Mouse (Mus musculus): ENCODE measurements around the gene Sema7a. TPM values are rescaled to one million over a fixed set of nuclear protein-coding genes. Genes with fewer than 3 reads are reported as not detected.

Gene Sema7a
- polyA plus RNA-seq, 1 experiment from 2014 or later: 1.1 TPM

DNA sequence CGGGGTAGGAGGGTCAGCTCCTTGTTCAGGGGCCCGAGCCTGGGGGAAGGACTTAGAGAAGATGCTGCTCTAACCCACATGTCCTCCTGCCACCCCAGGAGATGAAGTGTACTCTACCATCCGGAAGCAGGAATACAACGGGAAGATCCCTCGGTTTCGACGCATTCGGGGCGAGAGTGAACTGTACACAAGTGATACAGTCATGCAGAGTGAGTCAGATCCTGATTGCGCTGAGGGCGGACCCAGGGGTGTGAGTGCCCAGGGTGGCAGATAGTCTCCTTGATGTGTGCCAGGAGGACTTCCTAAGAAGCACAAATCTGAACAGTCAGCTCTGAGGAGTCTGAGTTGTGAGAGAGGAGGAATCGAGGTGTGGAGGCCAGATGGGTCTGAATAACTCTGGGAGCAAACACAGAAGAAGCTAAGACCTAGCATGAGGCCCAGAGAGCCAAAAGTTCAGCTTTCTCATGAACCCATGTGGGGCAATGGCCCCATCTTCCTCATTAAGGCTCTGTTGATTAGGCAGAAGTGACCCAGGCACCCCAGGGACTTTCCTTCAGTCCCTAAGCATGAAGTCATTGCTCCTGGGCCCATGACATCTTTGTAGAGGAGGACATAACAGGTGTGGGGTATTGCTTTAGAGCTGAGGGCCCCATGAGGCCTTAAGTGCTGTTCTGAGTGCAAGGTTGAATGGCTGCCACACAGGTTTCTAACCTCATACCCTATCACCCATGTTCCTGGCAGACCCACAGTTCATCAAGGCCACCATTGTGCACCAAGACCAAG lies 15.2 kb downstream of the Sema7a start:
- ATAC-seq (ENCODE audit: insufficient number of reproducible peaks, insufficient read depth, low FRiP score, low read depth): no peak
- H3K4me2 ChIP-seq (replicated peaks; ENCODE audit: low read depth, low read length): no peak overlapping the region
- H3K27me3 ChIP-seq (ENCODE audit: control insufficient read depth, insufficient read depth, low read length): no peaks in the 10 kb centered on the region
- no peak overlapping the region for H3K4me3 ChIP-seq (ENCODE audit: low read depth, low read length)
- no peak overlapping the region for H3K9ac ChIP-seq (replicated peaks; ENCODE audit: low read depth, low read length)
- H3K4me1 ChIP-seq (ENCODE audit: control insufficient read depth, insufficient read depth, low read length): no peaks in the 10 kb centered on the region
- H3K9me3 ChIP-seq (ENCODE audit: control insufficient read depth, low read depth, low read length): no peaks in the 10 kb centered on the region
- H3K36me3 ChIP-seq (ENCODE audit: control insufficient read depth, insufficient read depth, low read length): no peaks in the 10 kb centered on the region
- 85% methylated on average over 12 of the region's 12 CpGs for WGBS
- no peak overlapping the region for H3K27ac ChIP-seq (ENCODE audit: low read length)

DNA sequence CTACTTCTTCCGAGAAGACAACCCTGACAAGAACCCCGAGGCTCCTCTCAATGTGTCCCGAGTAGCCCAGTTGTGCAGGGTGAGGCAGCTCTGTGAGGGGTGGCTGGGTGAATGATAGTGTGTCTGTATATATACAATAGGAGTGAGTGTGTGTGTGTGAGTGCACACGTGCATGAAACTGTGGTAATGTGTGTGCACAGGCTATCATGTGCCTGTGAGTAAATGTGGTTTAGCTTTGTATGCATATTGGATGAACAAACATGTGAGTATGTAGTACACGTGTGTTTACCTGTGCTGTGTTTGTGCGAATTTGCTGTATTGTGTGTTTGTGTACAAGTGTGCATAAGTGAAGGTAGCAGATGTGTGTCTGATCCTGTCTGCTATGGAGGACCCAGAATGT lies 15.9 kb downstream of the Sema7a start:
- no peak for ATAC-seq (ENCODE audit: insufficient number of reproducible peaks, insufficient read depth, low FRiP score, low read depth)

DNA sequence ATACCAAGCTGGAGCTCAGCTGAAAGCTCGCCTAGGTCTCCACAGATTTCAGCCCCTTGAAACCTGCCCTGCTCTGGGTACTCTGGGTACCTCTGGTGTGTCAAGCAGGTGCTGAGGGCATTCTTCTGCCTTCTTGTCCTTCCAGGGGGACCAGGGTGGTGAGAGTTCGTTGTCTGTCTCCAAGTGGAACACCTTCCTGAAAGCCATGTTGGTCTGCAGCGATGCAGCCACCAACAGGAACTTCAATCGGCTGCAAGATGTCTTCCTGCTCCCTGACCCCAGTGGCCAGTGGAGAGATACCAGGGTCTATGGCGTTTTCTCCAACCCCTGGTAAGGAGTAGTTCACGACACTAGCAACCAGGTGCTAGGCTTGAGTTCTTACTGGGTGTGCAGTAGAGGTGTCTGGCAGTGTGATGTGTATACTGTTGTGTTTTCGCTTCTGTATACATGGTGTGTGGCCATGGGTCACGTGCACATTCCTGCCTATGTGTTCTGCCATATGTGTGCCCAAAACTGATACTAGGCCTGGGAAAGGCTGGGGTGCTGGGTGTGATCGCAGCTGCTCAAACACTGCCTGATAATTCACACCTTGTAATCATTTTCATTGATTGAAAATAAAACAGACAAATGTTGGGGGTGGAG lies 16.4 kb downstream of the Sema7a start:
- Histone ChIP-seq H3K27ac (ENCODE audit: low read length) (no peak overlapping the region), H3K4me3 (ENCODE audit: low read depth, low read length) (no peak overlapping the region), H3K9me3 (ENCODE audit: control insufficient read depth, low read depth, low read length) (no peaks in the 10 kb centered on the region), H3K36me3 (ENCODE audit: control insufficient read depth, insufficient read depth, low read length) (no peaks in the 10 kb centered on the region), H3K9ac (replicated peaks; ENCODE audit: low read depth, low read length) (no peak overlapping the region), H3K4me1 (ENCODE audit: control insufficient read depth, insufficient read depth, low read length) (no peaks in the 10 kb centered on the region), H3K4me2 (replicated peaks; ENCODE audit: low read depth, low read length) (no peak overlapping the region), H3K27me3 (ENCODE audit: control insufficient read depth, insufficient read depth, low read length) (no peaks in the 10 kb centered on the region)
- ATAC-seq (ENCODE audit: insufficient number of reproducible peaks, insufficient read depth, low FRiP score, low read depth): peak; percentile 21; the same call in 1 of the 2 replicates
- WGBS: 73% methylated on average over 9 of the region's 9 CpGs

More for the DNA sequence above, 15.9 kb downstream of the Sema7a start:
- H3K4me3 ChIP-seq (ENCODE audit: low read depth, low read length): no peak overlapping the region
- H3K4me2 ChIP-seq (replicated peaks; ENCODE audit: low read depth, low read length): no peak overlapping the region
- H3K36me3 ChIP-seq (ENCODE audit: control insufficient read depth, insufficient read depth, low read length): no peaks in the 10 kb centered on the region
- no peaks in the 10 kb centered on the region for H3K27me3 ChIP-seq (ENCODE audit: control insufficient read depth, insufficient read depth, low read length)
- WGBS: 83% methylated on average over 6 of the region's 6 CpGs
- H3K4me1 ChIP-seq (ENCODE audit: control insufficient read depth, insufficient read depth, low read length): no peaks in the 10 kb centered on the region
- H3K9ac ChIP-seq (replicated peaks; ENCODE audit: low read depth, low read length): no peak overlapping the region
- H3K9me3 ChIP-seq (ENCODE audit: control insufficient read depth, low read depth, low read length): no peaks in the 10 kb centered on the region
- H3K27ac ChIP-seq (ENCODE audit: low read length): no peak overlapping the region

DNA sequence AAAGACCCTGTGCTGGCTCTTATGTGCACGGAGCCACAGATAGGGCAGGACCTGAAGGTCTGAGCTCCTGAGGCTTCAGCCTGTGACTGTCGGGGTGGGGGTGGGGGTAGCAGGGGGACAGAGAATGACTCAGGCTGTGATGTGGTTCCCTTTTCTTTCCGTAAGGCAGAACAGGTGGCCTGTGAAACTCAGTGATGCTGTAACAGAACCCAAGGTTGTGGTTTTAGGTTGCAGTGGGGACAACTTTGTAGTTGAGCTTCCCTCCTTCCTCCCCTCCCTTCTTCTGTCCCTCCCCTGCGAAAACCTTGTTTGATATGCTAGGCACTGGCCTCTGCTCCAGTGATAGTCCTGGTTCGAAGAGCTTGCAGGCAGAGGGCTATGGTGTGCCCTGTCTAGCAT lies 16.9 kb downstream of the Sema7a start:
- Histone ChIP-seq H3K27me3 (ENCODE audit: control insufficient read depth, insufficient read depth, low read length) (no peaks in the 10 kb centered on the region), H3K4me1 (ENCODE audit: control insufficient read depth, insufficient read depth, low read length) (no peaks in the 10 kb centered on the region), H3K4me2 (replicated peaks; ENCODE audit: low read depth, low read length) (no peak overlapping the region), H3K4me3 (ENCODE audit: low read depth, low read length) (no peak overlapping the region), H3K27ac (ENCODE audit: low read length) (no peak overlapping the region), H3K9ac (replicated peaks; ENCODE audit: low read depth, low read length) (no peak overlapping the region), H3K9me3 (ENCODE audit: control insufficient read depth, low read depth, low read length) (no peaks in the 10 kb centered on the region), H3K36me3 (ENCODE audit: control insufficient read depth, insufficient read depth, low read length) (no peaks in the 10 kb centered on the region)
- 66% methylated on average over 5 of the region's 5 CpGs for WGBS
- 0 out of 2 replicates have a peak, but pooled peaks have one; percentile 35 for ATAC-seq (ENCODE audit: insufficient number of reproducible peaks, insufficient read depth, low FRiP score, low read depth)

DNA sequence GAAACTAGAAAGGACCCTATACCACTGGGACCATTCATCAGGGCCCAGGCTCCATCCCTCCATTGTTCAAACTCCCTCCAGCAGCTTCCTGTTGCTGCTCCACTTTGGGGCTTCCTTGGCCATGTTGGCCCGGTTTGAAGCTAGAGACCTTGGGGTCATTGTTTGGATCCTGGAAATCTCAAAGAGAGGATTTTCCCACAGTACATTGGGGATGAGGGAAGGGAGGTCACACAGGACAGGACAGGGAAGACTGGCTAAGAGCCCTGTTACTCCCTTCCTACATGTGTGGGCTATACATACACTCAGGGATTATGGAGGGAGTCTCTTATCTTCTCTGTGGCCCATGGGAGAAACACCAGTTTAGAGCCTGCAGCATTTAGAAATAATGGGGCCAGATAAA lies 18.7 kb downstream of the Sema7a start:
- Histone ChIP-seq H3K36me3 (ENCODE audit: control insufficient read depth, insufficient read depth, low read length) (no peaks in the 10 kb centered on the region), H3K4me1 (ENCODE audit: control insufficient read depth, insufficient read depth, low read length) (0 out of 2 replicates have a peak, but pooled peaks cover 3% of the 10 kb centered on the region), H3K27ac (ENCODE audit: low read length) (no peak overlapping the region), H3K4me3 (ENCODE audit: low read depth, low read length) (no peak overlapping the region), H3K9me3 (ENCODE audit: control insufficient read depth, low read depth, low read length) (no peaks in the 10 kb centered on the region), H3K4me2 (replicated peaks; ENCODE audit: low read depth, low read length) (no peak overlapping the region), H3K27me3 (ENCODE audit: control insufficient read depth, insufficient read depth, low read length) (no peaks in the 10 kb centered on the region), H3K9ac (replicated peaks; ENCODE audit: low read depth, low read length) (no peak overlapping the region)
- ATAC-seq (ENCODE audit: insufficient number of reproducible peaks, insufficient read depth, low FRiP score, low read depth): no peak
- WGBS: 69% methylated on average over 1 of the region's 1 CpGs

DNA sequence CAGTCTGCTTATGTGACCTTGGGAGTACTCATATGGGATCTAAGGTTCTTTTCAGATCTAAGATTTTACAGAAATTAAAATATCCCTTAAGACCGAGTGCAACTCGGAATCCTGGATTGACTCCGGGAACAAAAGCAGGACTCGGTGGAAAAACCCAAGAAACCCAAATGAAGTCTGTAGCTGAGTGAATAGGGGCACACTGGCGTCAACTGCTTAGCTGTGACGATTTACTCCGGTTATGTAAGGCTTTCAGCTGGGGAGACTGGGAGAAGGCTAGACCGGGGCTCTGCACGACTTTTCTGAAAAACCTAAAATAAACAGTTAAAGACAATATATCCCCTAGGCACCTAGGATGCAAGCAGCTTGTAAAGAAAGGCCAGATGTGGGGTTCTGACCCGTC lies 19.5 kb downstream of the Sema7a start:
- ATAC-seq (ENCODE audit: insufficient number of reproducible peaks, insufficient read depth, low FRiP score, low read depth): no peak
- Histone ChIP-seq H3K9me3 (ENCODE audit: control insufficient read depth, low read depth, low read length) (no peaks in the 10 kb centered on the region), H3K27ac (ENCODE audit: low read length) (no peak overlapping the region), H3K9ac (replicated peaks; ENCODE audit: low read depth, low read length) (no peak overlapping the region), H3K27me3 (ENCODE audit: control insufficient read depth, insufficient read depth, low read length) (no peaks in the 10 kb centered on the region), H3K36me3 (ENCODE audit: control insufficient read depth, insufficient read depth, low read length) (no peaks in the 10 kb centered on the region), H3K4me2 (replicated peaks; ENCODE audit: low read depth, low read length) (no peak overlapping the region), H3K4me1 (ENCODE audit: control insufficient read depth, insufficient read depth, low read length) (0 out of 2 replicates have a peak, but pooled peaks cover 3% of the 10 kb centered on the region), H3K4me3 (ENCODE audit: low read depth, low read length) (no peak overlapping the region)
- WGBS: 52% methylated on average over 10 of the region's 10 CpGs

DNA sequence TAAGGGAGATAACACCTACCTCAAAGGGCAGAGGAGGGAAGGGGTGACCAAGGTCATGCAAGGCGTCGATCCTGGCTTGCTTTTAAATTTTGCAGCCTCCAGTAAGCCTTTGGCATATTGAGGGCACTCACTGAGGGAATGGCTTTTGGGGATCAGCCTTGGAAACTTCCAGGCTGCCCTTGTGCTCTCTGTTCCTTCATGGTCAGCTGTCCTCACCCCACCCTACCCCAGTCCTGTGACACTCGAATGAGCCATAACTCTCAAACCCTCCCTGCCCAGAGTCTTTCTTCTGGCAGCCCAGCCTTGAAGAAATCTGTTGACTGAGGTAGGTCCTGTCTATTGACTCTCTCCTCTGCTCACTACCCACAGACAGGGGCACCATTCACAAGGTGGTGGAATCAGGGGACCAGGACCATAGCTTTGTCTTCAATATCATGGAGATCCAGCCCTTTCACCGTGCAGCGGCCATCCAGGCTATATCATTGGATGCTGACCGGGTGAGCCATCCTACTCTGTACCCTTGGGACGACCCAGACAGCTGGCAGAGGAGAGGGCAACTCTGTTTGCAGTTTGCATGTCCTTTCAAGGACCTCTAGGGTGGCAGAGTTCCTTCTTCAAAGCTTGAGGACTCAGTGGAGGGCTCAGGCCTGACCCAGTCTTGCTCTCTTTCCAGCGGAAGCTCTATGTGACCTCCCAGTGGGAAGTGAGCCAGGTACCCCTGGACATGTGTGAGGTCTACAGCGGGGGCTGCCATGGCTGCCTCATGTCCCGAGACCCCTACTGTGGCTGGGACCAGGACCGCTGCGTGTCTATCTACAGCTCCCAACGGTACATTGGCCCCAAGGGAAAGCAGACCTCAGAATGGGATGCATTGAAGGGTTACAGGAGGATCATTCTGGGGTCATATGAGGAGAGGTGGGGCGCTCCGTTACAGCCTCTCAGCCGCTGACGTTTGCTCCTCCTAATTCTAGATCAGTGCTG lies 20.3 kb downstream of the Sema7a start:
- Histone ChIP-seq H3K9ac (replicated peaks; ENCODE audit: low read depth, low read length) (no peak overlapping the region), H3K27ac (ENCODE audit: low read length) (no peak overlapping the region), H3K27me3 (ENCODE audit: control insufficient read depth, insufficient read depth, low read length) (no peaks in the 10 kb centered on the region), H3K4me1 (ENCODE audit: control insufficient read depth, insufficient read depth, low read length) (0 out of 2 replicates have a peak, but pooled peaks cover 3% of the 10 kb centered on the region), H3K4me3 (ENCODE audit: low read depth, low read length) (no peak overlapping the region), H3K4me2 (replicated peaks; ENCODE audit: low read depth, low read length) (no peak overlapping the region), H3K9me3 (ENCODE audit: control insufficient read depth, low read depth, low read length) (no peaks in the 10 kb centered on the region), H3K36me3 (ENCODE audit: control insufficient read depth, insufficient read depth, low read length) (no peaks in the 10 kb centered on the region)
- 73% methylated on average over 17 of the region's 17 CpGs for WGBS
- ATAC-seq (ENCODE audit: insufficient number of reproducible peaks, insufficient read depth, low FRiP score, low read depth): no peak

DNA sequence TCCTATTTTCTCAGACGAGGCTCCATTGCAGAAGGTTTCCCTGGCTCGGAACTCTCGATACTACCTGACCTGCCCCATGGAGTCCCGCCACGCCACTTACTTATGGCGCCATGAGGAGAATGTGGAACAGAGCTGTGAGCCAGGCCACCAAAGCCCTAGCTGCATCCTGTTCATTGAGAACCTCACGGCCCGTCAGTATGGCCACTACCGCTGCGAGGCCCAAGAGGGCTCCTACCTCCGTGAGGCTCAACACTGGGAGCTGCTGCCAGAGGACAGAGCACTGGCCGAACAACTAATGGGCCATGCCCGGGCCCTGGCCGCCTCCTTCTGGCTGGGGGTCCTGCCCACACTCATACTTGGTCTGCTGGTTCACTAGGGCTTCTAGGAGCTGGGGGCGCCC lies 21.3 kb downstream of the Sema7a start:
- no peak overlapping the region for H3K4me3 ChIP-seq (ENCODE audit: low read depth, low read length)
- no peak overlapping the region for H3K9ac ChIP-seq (replicated peaks; ENCODE audit: low read depth, low read length)
- H3K4me1 ChIP-seq (ENCODE audit: control insufficient read depth, insufficient read depth, low read length): 0 out of 2 replicates have a peak, but pooled peaks cover 3% of the 10 kb centered on the region
- H3K9me3 ChIP-seq (ENCODE audit: control insufficient read depth, low read depth, low read length): no peaks in the 10 kb centered on the region
- no peaks in the 10 kb centered on the region for H3K27me3 ChIP-seq (ENCODE audit: control insufficient read depth, insufficient read depth, low read length)
- WGBS: 92% methylated on average over 15 of the region's 15 CpGs
- no peak overlapping the region for H3K4me2 ChIP-seq (replicated peaks; ENCODE audit: low read depth, low read length)
- ATAC-seq (ENCODE audit: insufficient number of reproducible peaks, insufficient read depth, low FRiP score, low read depth): no peak
- no peak overlapping the region for H3K27ac ChIP-seq (ENCODE audit: low read length)
- no peaks in the 10 kb centered on the region for H3K36me3 ChIP-seq (ENCODE audit: control insufficient read depth, insufficient read depth, low read length)
